Mouse (Mus musculus): ENCODE data around the gene Avpi1.

DNA sequence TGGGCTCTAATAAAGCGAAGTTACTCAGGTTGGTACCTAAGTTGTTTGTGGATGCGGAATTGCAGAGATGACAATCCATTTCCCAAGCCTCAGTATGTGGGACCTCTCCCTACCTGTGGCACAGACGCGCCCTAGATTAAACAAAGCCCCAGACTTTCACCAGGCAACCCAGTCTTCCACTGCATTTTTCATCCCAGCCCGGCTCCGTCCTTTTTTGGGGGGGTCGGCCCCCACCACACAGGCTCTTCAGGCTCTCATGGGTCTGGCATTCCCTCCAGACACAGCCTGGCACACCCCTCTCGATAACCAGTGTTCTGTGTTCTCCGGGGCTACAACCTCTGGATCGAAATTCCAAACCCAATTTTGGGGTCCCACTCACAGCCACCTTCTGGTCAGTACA, 43.2 kb downstream of the Avpi1 start:
- TF ChIP-seq CTCF (IDR thresholded peaks at IDR 0.05; ENCODE audit: low read depth, low read length) (no peak), POLR2A (IDR thresholded peaks at IDR 0.05; ENCODE audit: borderline replicate concordance, low read depth, low read length) (no peak)

All from bone marrow macrophage, adult 2 months (primary cell).